Mouse (Mus musculus) kidney, postnatal 10 days (tissue): ENCODE data around the gene Vmn2r33.
"Not testable (repeated sequence)": the region's sequence is repeated elsewhere in the genome, so short reads cannot be mapped to it uniquely, and the experiment has no call there.

Source experiments
- DNase-seq: peaks from one replicate; pipeline ENCODE4 v3.0.0; 2021; ENCODE audit warnings: mixed read lengths

The Vmn2r33 gene

GRCm38 (mm10) chr7:7566686-7567085, at the start of gene Vmn2r33:
Gene Vmn2r33 (minus strand): TSS chr7:7566786.
- DNase-seq, result not testable (repeated sequence)
